Mouse (Mus musculus): ENCODE measurements around the gene Stk10. TPM values are rescaled to one million over a fixed set of nuclear protein-coding genes. Genes with fewer than 3 reads are reported as not detected.

The Stk10 gene
- polyA plus RNA-seq, 1 experiment from 2014 or later, result 2.5 TPM

DNA sequence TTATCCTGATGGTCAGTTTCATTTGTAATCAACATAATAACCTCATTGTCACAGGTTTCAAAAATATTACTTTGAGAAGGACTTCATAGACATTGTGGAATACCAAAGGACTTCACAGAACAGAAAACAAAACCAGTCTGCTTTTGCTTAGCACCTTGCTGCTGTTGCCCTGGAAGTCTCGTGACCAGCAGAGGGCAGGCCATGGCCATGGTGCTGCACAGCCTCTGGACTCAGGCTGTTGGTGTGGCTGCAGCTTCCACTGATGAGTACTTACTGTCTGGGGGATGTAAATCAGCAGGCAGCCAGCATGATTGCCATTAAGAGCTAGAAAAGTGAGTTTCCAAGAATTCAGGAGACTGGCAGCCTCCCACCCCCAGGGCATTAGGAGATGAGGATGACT, 92.6 kb downstream of the Stk10 start:
- no peaks in the 10 kb centered on the region for H3K36me3 ChIP-seq
- no peak overlapping the region for H3K27ac ChIP-seq
- H3K27me3 ChIP-seq, result no peaks in the 10 kb centered on the region
- H3K4me1 ChIP-seq (replicated peaks), result peaks cover 4% of the 10 kb centered on the region
- no peak for ATAC-seq (replicated peaks; ENCODE audit: insufficient number of reproducible peaks, insufficient read depth, low FRiP score, low read depth)
- no peak overlapping the region for H3K4me3 ChIP-seq
- WGBS, result 46% methylated on average over 1 of the region's 1 CpGs
- no peak overlapping the region for H3K4me2 ChIP-seq
- no peaks in the 10 kb centered on the region for H3K9me3 ChIP-seq (replicated peaks)
- H3K9ac ChIP-seq, result no peak overlapping the region

DNA sequence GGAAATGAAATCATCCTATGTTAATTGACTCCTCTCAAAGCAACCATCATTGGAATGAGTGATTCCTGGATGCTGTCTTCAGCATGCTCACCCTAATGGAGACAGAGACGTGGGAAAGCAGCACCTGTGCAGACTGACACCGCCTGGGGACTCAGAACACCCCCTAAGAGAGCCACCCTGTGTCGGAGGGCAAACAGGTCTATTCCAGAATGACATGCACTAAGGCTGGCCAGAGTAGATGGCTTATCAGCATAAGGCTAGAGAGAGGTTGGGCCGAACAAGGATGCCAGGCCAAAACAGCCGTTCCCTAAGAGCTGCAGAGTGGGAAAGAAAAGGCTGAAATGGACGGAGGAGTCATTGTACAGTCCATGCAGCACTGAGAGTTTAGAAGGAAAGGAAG, 93.0 kb downstream of the Stk10 start:
- H3K36me3 ChIP-seq, result no peaks in the 10 kb centered on the region
- no peak overlapping the region for H3K4me3 ChIP-seq
- no peak overlapping the region for H3K4me2 ChIP-seq
- WGBS, result 80% methylated on average over 6 of the region's 6 CpGs
- no peak overlapping the region for H3K9ac ChIP-seq
- no peak overlapping the region for H3K27ac ChIP-seq
- H3K4me1 ChIP-seq (replicated peaks), result peaks cover 4% of the 10 kb centered on the region
- ATAC-seq (replicated peaks; ENCODE audit: insufficient number of reproducible peaks, insufficient read depth, low FRiP score, low read depth), result no peak
- H3K9me3 ChIP-seq (replicated peaks), result no peaks in the 10 kb centered on the region
- no peaks in the 10 kb centered on the region for H3K27me3 ChIP-seq

DNA sequence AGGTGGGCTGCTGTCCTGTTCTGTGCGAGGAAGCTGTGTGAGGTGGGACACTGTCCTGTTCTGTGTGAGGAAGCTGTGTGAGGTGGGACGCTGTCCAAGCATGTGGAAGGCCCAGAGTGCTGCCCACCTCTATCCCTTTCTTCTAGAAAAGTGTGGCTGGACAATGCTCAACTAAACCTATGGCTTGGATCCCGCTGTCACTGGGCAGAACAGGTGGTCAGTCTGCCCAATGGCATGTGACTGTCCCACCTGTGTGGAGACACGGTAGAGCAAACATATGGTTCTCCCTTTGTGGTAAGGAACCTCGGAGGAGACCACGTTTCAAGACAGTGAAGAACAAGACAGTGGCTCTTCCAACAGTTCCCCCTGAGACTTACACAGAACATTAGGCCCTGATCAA, 94.8 kb downstream of the Stk10 start:
- 73% methylated on average over 6 of the region's 6 CpGs for WGBS
- H3K27ac ChIP-seq, result no peak overlapping the region
- no peaks in the 10 kb centered on the region for H3K27me3 ChIP-seq
- ATAC-seq (replicated peaks; ENCODE audit: insufficient number of reproducible peaks, insufficient read depth, low FRiP score, low read depth), result no peak
- H3K4me2 ChIP-seq, result no peak overlapping the region
- no peak overlapping the region for H3K9ac ChIP-seq
- H3K4me1 ChIP-seq (replicated peaks), result no peaks in the 10 kb centered on the region
- H3K9me3 ChIP-seq (replicated peaks), result no peaks in the 10 kb centered on the region
- no peak overlapping the region for H3K4me3 ChIP-seq
- no peaks in the 10 kb centered on the region for H3K36me3 ChIP-seq

DNA sequence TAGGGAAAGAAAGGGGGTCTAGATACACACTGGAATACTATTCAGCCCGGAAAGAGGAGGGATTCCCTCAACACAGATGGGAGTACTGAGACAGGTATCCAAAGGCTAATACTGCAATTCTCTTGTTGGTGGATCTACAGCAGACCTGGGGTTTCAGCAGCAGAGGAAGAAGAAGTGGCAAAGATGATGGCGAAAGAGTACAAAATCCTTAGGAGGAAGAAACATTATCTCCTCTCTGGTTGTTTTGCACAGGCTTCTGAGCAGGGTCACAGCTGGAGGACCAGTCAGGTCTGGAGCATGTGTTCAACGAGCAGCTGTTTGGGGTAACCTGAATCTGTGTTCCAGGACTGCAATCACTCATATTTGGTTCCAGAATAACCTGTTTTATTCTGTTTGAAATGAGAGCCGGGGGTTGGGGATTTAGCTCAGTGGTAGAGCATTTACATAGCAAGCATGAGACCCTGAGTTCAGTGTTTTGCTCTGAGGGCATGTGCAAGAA, 96.7 kb downstream of the Stk10 start:
- H3K4me2 ChIP-seq, result no peak overlapping the region
- no peak overlapping the region for H3K4me3 ChIP-seq
- no peaks in the 10 kb centered on the region for H3K9me3 ChIP-seq (replicated peaks)
- 77% methylated on average over 4 of the region's 4 CpGs for WGBS
- H3K36me3 ChIP-seq, result no peaks in the 10 kb centered on the region
- H3K4me1 ChIP-seq (replicated peaks), result no peaks in the 10 kb centered on the region
- H3K27me3 ChIP-seq, result no peaks in the 10 kb centered on the region
- H3K9ac ChIP-seq, result no peak overlapping the region
- ATAC-seq (replicated peaks; ENCODE audit: insufficient number of reproducible peaks, insufficient read depth, low FRiP score, low read depth), result no peak
- H3K27ac ChIP-seq, result no peak overlapping the region

DNA sequence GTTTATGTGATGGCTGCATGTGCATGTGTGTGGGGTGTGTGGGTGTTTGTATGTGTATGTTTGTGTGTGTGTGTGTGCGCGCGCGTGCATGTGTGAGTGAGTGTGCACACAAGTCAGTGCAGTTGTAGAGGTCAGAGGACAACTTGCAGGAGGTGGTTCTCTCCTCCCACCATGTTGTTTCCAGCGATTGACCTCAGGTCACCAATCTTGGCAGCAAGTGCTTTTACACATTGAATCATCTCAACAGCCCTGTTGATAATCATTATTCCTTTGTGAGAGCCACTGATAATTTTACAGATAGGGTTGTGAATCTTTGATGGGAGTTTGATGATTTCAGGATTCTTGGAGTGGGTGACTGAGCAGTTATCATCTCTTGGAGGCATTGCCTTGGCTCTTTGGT, 99.6 kb downstream of the Stk10 start:
- no peak for ATAC-seq (replicated peaks; ENCODE audit: insufficient number of reproducible peaks, insufficient read depth, low FRiP score, low read depth)
- H3K4me3 ChIP-seq, result no peak overlapping the region
- no peak overlapping the region for H3K9ac ChIP-seq
- H3K9me3 ChIP-seq (replicated peaks), result no peaks in the 10 kb centered on the region
- 89% methylated on average over 5 of the region's 5 CpGs for WGBS
- no peak overlapping the region for H3K4me2 ChIP-seq
- no peak overlapping the region for H3K27ac ChIP-seq
- H3K36me3 ChIP-seq, result no peaks in the 10 kb centered on the region
- no peaks in the 10 kb centered on the region for H3K27me3 ChIP-seq
- H3K4me1 ChIP-seq (replicated peaks), result peaks cover 9% of the 10 kb centered on the region

DNA sequence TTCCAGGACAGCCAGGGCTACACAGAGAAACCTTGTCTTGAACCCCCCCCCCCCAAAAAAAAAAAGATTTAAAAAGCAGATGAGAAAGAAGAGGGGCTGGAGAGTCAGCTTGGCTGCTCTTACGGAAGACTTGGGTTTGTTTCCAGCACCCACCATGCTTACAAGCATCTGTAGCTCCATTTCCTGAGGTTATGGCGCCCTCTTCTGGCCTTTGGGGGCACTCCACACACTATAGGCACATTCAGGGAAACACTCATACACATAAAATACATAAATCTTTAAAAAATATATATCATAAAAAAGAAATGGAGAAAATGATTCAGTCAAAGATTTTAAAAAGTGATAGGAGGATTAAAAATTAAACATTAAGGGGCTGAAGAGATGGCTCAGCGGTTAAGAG, 100.4 kb downstream of the Stk10 start:
- no peaks in the 10 kb centered on the region for H3K9me3 ChIP-seq (replicated peaks)
- no peaks in the 10 kb centered on the region for H3K27me3 ChIP-seq
- H3K9ac ChIP-seq, result no peak overlapping the region
- no peak overlapping the region for H3K4me2 ChIP-seq
- H3K4me3 ChIP-seq, result no peak overlapping the region
- WGBS, result 70% methylated on average over 3 of the region's 3 CpGs
- no peak for ATAC-seq (replicated peaks; ENCODE audit: insufficient number of reproducible peaks, insufficient read depth, low FRiP score, low read depth)
- peaks cover 11% of the 10 kb centered on the region for H3K4me1 ChIP-seq (replicated peaks)
- no peak overlapping the region for H3K27ac ChIP-seq
- H3K36me3 ChIP-seq, result no peaks in the 10 kb centered on the region

DNA sequence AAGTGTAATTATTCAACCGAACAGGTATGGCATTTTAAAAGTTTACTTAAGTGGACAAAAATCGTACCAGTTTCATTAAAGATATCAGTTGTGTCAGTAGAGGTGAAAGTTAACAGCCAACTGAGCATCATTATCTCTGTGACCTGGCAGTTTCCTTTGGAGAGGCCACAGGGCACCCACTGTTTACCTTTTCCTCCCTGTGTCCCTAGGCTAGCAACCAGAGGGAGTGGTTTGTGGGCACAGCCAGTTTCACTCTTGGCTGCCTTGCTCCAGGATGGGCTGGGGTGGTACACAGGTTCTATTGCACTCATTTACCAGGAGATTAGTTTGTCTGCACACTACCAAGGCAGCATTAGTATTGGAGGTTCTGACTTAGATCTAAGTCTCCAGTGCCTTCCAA, 101.0 kb downstream of the Stk10 start:
- Histone ChIP-seq H3K27me3 (no peaks in the 10 kb centered on the region), H3K27ac (no peak overlapping the region), H3K9ac (no peak overlapping the region), H3K9me3 (replicated peaks) (no peaks in the 10 kb centered on the region), H3K4me2 (no peak overlapping the region), H3K36me3 (no peaks in the 10 kb centered on the region), H3K4me3 (no peak overlapping the region), H3K4me1 (replicated peaks) (peaks cover 11% of the 10 kb centered on the region)
- ATAC-seq (replicated peaks; ENCODE audit: insufficient number of reproducible peaks, insufficient read depth, low FRiP score, low read depth), result no peak
- WGBS, result 65% methylated on average over 2 of the region's 2 CpGs

DNA sequence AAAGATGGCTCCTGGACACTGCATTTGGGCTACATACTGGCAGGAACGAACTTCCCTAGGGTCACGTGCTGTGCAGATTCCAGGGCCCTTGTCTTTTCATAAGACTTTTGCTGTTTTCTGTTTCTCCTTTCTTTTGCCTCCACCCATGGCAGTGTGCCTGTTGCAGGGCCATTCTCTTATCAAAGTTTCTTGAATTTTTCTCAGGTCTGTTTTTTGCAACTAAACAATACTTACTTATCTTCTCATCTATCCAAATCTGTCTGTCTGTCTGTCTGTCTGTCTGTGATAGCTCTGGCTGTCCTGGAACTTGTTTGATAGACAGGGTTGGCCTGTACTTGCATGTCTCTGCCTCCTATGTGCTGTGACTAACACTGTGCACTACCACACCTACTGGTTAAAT, 101.7 kb downstream of the Stk10 start:
- Histone ChIP-seq H3K36me3 (no peaks in the 10 kb centered on the region), H3K27me3 (no peaks in the 10 kb centered on the region), H3K4me1 (replicated peaks) (peaks cover 11% of the 10 kb centered on the region), H3K9ac (no peak overlapping the region), H3K27ac (no peak overlapping the region), H3K4me3 (no peak overlapping the region), H3K4me2 (no peak overlapping the region), H3K9me3 (replicated peaks) (no peaks in the 10 kb centered on the region)
- 42% methylated on average over 2 of the region's 2 CpGs for WGBS
- ATAC-seq (replicated peaks; ENCODE audit: insufficient number of reproducible peaks, insufficient read depth, low FRiP score, low read depth), result no peak

DNA sequence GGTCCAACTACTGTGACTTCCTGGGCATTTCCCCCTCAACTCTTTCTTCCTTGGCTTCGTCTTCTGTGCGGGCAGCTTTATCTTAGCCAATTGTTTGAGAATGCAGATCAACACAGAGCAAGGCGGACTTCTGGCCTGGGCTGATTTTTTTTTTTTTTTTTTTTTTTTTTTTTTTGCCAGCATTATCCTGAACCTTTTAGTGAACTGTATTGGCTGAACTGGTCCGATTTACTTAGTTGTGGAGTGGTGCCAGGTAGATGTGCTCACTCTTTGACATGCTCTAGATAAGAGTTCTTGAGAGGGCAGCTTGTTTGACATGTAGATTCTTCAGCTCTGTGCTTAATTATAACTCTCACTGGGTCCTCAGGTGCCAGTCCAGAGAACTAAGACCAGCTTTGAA, 103.2 kb downstream of the Stk10 start:
- no peak overlapping the region for H3K4me2 ChIP-seq
- H3K9me3 ChIP-seq (replicated peaks), result no peaks in the 10 kb centered on the region
- H3K4me3 ChIP-seq, result no peak overlapping the region
- peaks cover 20% of the 10 kb centered on the region for H3K4me1 ChIP-seq (replicated peaks)
- H3K36me3 ChIP-seq, result no peaks in the 10 kb centered on the region
- H3K27me3 ChIP-seq, result no peaks in the 10 kb centered on the region
- H3K27ac ChIP-seq, result no peak overlapping the region
- 32% methylated on average over 4 of the region's 4 CpGs for WGBS
- no peak for ATAC-seq (replicated peaks; ENCODE audit: insufficient number of reproducible peaks, insufficient read depth, low FRiP score, low read depth)
- no peak overlapping the region for H3K9ac ChIP-seq

DNA sequence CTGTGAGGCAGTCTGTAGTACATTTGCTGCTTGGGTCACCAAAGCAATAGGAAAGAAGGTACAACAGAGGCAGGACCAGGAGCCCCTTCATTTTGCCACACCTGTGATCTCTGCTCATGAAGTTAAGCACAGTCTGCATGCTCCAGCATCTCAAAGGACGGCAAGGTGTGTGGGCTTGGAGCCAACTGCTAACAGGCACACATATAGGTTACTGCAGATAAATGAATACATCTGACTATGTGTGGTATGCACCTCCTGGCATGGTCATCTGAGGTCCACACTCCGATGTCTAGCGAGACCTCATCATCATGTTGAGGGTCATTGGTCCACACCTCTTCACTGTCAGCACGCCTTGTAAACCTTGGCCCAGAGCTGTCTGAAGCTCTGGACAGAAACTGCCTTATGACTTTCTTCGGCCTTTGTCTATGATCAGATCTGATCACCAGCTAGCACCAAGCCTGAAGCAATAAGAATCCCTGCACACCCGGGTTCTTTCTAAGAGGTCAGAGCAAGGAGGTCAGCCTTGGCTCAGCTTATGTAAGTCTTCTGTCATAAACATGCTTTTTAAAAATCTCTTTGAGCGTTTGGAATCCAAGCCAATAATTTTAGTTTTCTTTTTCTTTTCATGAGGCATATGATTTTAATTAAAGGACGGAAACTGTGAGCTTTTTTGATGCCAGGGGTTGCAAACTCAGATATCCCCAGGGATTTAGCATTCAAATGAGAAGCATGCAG, 105.6 kb downstream of the Stk10 start:
- H3K27me3 ChIP-seq, result no peaks in the 10 kb centered on the region
- WGBS, result 83% methylated on average over 8 of the region's 8 CpGs

DNA sequence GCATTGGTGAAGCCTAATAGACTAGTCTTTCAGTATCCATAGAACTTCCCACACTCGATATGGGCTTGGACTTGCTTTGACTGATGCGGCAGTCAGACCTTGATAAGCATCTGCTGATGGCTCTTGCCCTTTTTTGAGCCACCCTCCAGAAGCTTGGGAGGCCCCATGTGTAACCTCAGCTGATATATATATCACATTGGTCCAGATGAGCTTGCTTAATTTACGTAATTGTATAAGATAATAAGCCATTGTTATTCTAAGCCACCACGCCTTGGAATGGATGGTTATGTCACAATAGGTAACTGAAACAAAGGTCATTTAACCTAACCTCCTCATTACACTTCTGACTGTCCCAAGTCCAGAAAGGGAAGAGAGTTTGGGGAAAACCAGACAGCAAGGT, 107.5 kb downstream of the Stk10 start:
- peak overlapping the region; percentile 74; the same call in 1 of the 2 replicates for H3K4me2 ChIP-seq

More for the DNA sequence above, 105.6 kb downstream of the Stk10 start:
- no peaks in the 10 kb centered on the region for H3K36me3 ChIP-seq
- H3K4me1 ChIP-seq (replicated peaks), result peaks cover 24% of the 10 kb centered on the region
- no peak for ATAC-seq (replicated peaks; ENCODE audit: insufficient number of reproducible peaks, insufficient read depth, low FRiP score, low read depth)
- H3K4me2 ChIP-seq, result no peak overlapping the region
- no peaks in the 10 kb centered on the region for H3K9me3 ChIP-seq (replicated peaks)
- H3K4me3 ChIP-seq, result no peak overlapping the region
- H3K27ac ChIP-seq, result no peak overlapping the region
- no peak overlapping the region for H3K9ac ChIP-seq

DNA sequence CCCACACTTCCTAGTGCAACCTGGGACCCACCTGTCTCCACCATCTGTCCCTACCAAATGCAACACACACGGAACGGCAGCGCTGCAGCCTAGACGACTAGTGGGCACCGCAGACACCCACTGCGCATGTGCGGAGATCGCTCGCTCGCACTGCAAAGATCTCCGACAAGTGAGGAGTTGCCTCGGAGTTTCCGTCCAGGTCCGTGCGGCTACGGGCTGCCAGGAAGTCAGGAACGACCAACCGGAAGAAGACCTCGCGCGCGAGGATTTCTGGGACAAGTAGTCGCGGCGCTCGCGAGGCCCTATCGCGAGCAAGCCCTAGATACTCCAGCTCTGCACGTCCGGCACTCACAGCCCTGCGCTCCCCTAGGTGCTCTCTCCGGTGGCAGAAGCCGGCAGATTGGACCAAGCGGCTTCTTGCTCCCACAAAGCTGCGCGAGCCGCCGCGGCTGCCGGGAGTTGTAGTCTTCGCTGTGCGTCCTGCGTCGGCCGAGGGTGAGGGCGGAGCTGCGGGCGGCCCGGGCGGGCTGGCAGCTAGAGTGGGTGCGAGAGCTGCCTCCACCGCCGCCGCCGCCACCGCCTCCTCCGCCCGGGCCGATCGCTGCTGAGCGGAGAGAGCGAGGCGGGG, 109.3 kb downstream of the Stk10 start, which contains the start of gene Fbxw11:
Gene Fbxw11, plus strand, starts transcription at position 476 of the 628 bp plus-strand sequence.
- Histone ChIP-seq H3K4me1 (replicated peaks) (peaks cover 28% of the 10 kb centered on the region), H3K4me2 (peak within 1 kb of the TSS; percentile 74), H3K36me3 (no peaks in the 10 kb centered on the region), H3K27ac (peak within 1 kb of the TSS; percentile 98), H3K27me3 (no peaks in the 10 kb centered on the region), H3K9me3 (replicated peaks) (no peaks in the 10 kb centered on the region), H3K4me3 (peak within 1 kb of the TSS; percentile 91), H3K9ac (peak within 1 kb of the TSS; percentile 96)
- peak; percentile 91 for ATAC-seq (replicated peaks; ENCODE audit: insufficient number of reproducible peaks, insufficient read depth, low FRiP score, low read depth)
- WGBS, result under 1% methylated on average over 63 of the region's 64 CpGs

More for the DNA sequence above, 107.5 kb downstream of the Stk10 start:
- Histone ChIP-seq H3K36me3 (no peaks in the 10 kb centered on the region), H3K4me3 (no peak overlapping the region), H3K27ac (no peak overlapping the region), H3K27me3 (no peaks in the 10 kb centered on the region), H3K9me3 (replicated peaks) (no peaks in the 10 kb centered on the region), H3K9ac (no peak overlapping the region), H3K4me1 (replicated peaks) (peaks cover 30% of the 10 kb centered on the region)
- WGBS, result 77% methylated on average over 4 of the region's 4 CpGs
- no peak for ATAC-seq (replicated peaks; ENCODE audit: insufficient number of reproducible peaks, insufficient read depth, low FRiP score, low read depth)

All from heart, embryonic 15.5 days (tissue).